ENCODE assay signal across 9 mouse cellular contexts in the genomic region with DNA sequence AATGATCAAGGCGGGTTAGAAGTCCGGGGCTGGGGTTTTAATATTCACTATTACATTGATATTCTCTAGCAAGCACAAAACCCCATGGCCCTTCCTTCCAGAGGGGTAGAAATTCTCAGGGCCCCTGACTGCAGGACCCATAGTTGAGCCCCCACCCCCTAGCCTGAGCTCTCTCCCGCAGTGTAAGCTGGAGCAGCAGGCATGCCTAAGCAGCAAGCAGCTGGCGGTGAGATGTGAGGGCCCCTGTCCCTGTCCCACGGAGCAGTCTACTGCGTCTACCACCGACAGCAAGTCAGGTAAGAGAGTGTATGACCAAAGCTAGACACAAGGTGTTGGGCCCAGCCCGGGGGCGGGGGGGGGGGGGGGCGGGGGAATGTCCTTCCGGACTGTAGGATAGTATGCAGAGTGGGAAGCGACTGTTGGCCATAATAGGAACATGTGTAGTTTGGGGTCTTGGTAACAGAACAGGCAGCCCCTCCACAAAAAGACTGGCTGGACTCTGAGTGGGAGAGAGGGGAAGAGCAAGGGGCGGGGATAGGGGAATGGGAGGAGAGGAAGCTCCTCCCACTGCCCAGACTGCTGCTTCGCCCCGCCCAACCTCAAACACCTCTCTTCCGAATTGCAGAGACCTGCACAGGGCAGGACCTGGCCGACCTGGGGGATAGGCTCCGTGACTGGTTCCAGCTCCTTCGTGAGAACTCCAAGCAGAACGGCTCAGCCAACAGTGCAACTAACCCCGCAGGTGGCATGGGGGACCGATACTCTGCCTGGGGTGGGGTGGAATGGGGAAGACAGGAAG. TPM values are rescaled to one million over a fixed set of nuclear protein-coding genes. Genes with fewer than 3 reads are reported as not detected.
DNase-seq lines count a peak whose midpoint lies in the region; ATAC-seq and TF ChIP-seq lines count a peak whose summit lies in the region.
"Had no signal": no experiment of that assay in that cellular context is flagged by ENCODE, and none has a peak within 500 bp of the region (broad histone marks: within the 10 kb centered on the region; RNA-seq: fewer than 3 reads in every experiment).

No protein-coding gene starts in this region.

- ATAC-seq in forebrain, embryonic 12.5 days (ENCODE audit: low FRiP score): peak; percentile 55; the same call in 1 of the 2 replicates
- ATAC-seq in limb, embryonic 15.5 days (ENCODE audit: insufficient number of reproducible peaks, low FRiP score, low TSS enrichment, low read depth): 0 out of 2 replicates have a peak, but pooled peaks have one; percentile 20
- ATAC-seq in stomach, embryonic 14.5 days (ENCODE audit: insufficient number of reproducible peaks, insufficient read depth, low FRiP score, low read depth): peak; percentile 59

- WGBS in lung, adult 2 months: 31% methylated on average over 22 of the region's 22 CpGs
- 22% methylated on average over 20 of the region's 22 CpGs for WGBS in forebrain, embryonic 12.5 days
- 22% methylated on average over 21 of the region's 22 CpGs for WGBS in limb, embryonic 15.5 days
- 19% methylated on average over 22 of the region's 22 CpGs for WGBS in stomach, embryonic 14.5 days

- H3K9me3 ChIP-seq in forebrain, embryonic 12.5 days: no peaks in the 10 kb centered on the region
- H3K9me3 ChIP-seq in limb, embryonic 15.5 days: no peaks in the 10 kb centered on the region
- no peaks in the 10 kb centered on the region for H3K9me3 ChIP-seq in stomach, embryonic 14.5 days (ENCODE audit: control insufficient read depth, low read depth, low read length)

- no peak overlapping the region for H3K9ac ChIP-seq in forebrain, embryonic 12.5 days
- H3K9ac ChIP-seq in limb, embryonic 15.5 days: no peak overlapping the region
- no peak overlapping the region for H3K9ac ChIP-seq in stomach, embryonic 14.5 days (replicated peaks; ENCODE audit: low read depth, low read length)

- peak; percentile 42 for DNase-seq in lung, postnatal 36 days
- no peak for DNase-seq in lung, adult 2 months
- DNase-seq in left cerebral cortex, adult 8-10 months (ENCODE audit: low spot score in 2 of 2): no peak
- no peak for DNase-seq in right cerebral cortex, postnatal 10 days (ENCODE audit: low spot score in 2 of 2)
- no peak for DNase-seq in adrenal gland, adult 2 months
- DNase-seq: heart, adult 2 months had no signal

- no peak for TF ChIP-seq POLR2A in lung, adult 2 months (IDR thresholded peaks at IDR 0.05; ENCODE audit: borderline replicate concordance, extremely low read depth, low read depth, low read length)

- no peaks in the 10 kb centered on the region for H3K4me1 ChIP-seq in lung, adult 2 months (ENCODE audit: control insufficient read depth, insufficient read depth, low read length)
- peaks cover 7% of the 10 kb centered on the region for H3K4me1 ChIP-seq in forebrain, embryonic 12.5 days
- H3K4me1 ChIP-seq in limb, embryonic 15.5 days: no peaks in the 10 kb centered on the region
- no peaks in the 10 kb centered on the region for H3K4me1 ChIP-seq in stomach, embryonic 14.5 days (ENCODE audit: control insufficient read depth, insufficient read depth, low read length)

- H3K4me3 ChIP-seq in lung, adult 2 months (replicated peaks; ENCODE audit: extremely low read depth, low read depth, low read length): no peak overlapping the region
- H3K4me3 ChIP-seq in forebrain, embryonic 12.5 days (replicated peaks): no peak overlapping the region
- peak overlapping the region; percentile 4; the same call in 1 of the 2 replicates for H3K4me3 ChIP-seq in limb, embryonic 15.5 days
- no peak overlapping the region for H3K4me3 ChIP-seq in stomach, embryonic 14.5 days (ENCODE audit: low read depth, low read length)
- H3K4me3 ChIP-seq: heart, adult 2 months had no signal

- H3K36me3 ChIP-seq in forebrain, embryonic 12.5 days (replicated peaks): no peaks in the 10 kb centered on the region
- H3K36me3 ChIP-seq in limb, embryonic 15.5 days: peaks cover 7% of the 10 kb centered on the region; the same call in 1 of the 2 replicates
- no peaks in the 10 kb centered on the region for H3K36me3 ChIP-seq in stomach, embryonic 14.5 days (ENCODE audit: control insufficient read depth, insufficient read depth, low read length)

- TF ChIP-seq CTCF in lung, adult 2 months (IDR thresholded peaks at IDR 0.05; ENCODE audit: insufficient read depth, low read length): no peak

- H3K4me2 ChIP-seq in forebrain, embryonic 12.5 days: peak overlapping the region; percentile 25
- peak overlapping the region; percentile 12; the same call in 1 of the 2 replicates for H3K4me2 ChIP-seq in limb, embryonic 15.5 days
- H3K4me2 ChIP-seq in stomach, embryonic 14.5 days (replicated peaks; ENCODE audit: low read depth, low read length): peak overlapping the region; percentile 23; the same call in 1 of the 2 replicates

- H3K27ac ChIP-seq in forebrain, embryonic 12.5 days: no peak overlapping the region
- H3K27ac ChIP-seq in limb, embryonic 15.5 days: no peak overlapping the region
- H3K27ac ChIP-seq in stomach, embryonic 14.5 days (ENCODE audit: low read length): no peak overlapping the region
- H3K27ac ChIP-seq: heart, adult 2 months had no signal

- H3K27me3 ChIP-seq in forebrain, embryonic 12.5 days: 0 out of 2 replicates have a peak, but pooled peaks cover 3% of the 10 kb centered on the region
- no peaks in the 10 kb centered on the region for H3K27me3 ChIP-seq in limb, embryonic 15.5 days
- no peaks in the 10 kb centered on the region for H3K27me3 ChIP-seq in stomach, embryonic 14.5 days (ENCODE audit: control insufficient read depth, insufficient read depth, low read length)

RNA-seq across cellular contexts. Expression of a gene that starts 19.7 kb away (rescaled TPM):
- 138 and 143 TPM in 2 replicates for polyA plus RNA-seq in lung, adult 2 months (2012; rRNA removed)
- 13.2 and 14.3 TPM in 2 replicates for polyA plus RNA-seq in forebrain, embryonic 12.5 days (2016; fragmentation: Nextera tagmentation; extraction: Ambion mirVana)
- 11.0 and 11.6 TPM in 2 replicates for polyA plus RNA-seq in limb, embryonic 15.5 days (2015; fragmentation: Nextera tagmentation; extraction: Ambion mirVana)
- 3.8 and 5.7 TPM in 2 replicates for polyA plus RNA-seq in stomach, embryonic 14.5 days (2014; fragmentation: Nextera tagmentation; extraction: Ambion mirVana)
- 100 to 1,000 TPM; 540 to 596 (median 571) TPM for total RNA-seq in left cerebral cortex, adult 8-10 months (2022)
- 10 to 100 TPM; 34.8 to 59.0 TPM for total RNA-seq in adrenal gland, adult 2 months (2021)
- polyA plus RNA-seq in adrenal gland, adult 2 months (2012; rRNA removed): 21.8 and 22.9 TPM in 2 replicates
